Mouse (Mus musculus): ENCODE data around the gene Chst14. TPM values are rescaled to one million over a fixed set of nuclear protein-coding genes. Genes with fewer than 3 reads are reported as not detected.
A peak's percentile ranks its signal among the peaks of the same experiment; 100 is the strongest.

Gene Chst14
- total and polyA plus RNA-seq, 3 experiments = 4.7 to 8.4 (median 5.1) TPM

- Histone ChIP-seq H3K9ac (ENCODE audit: insufficient read depth, low read depth) (peak within 1 kb of the TSS; percentile 82), H3K27ac (ENCODE audit: insufficient read depth, low read depth) (no peak within 1 kb of the TSS), H3K79me2 (replicated peaks; ENCODE audit: control insufficient read depth, extremely low read depth, insufficient read depth, poor library complexity, severe bottlenecking) (peaks cover 38% of the 10 kb centered on the region), H3K4me1 (ENCODE audit: control insufficient read depth in 1 of 2, insufficient read depth in 2 of 2) (peaks cover 8 to 56% of the 10 kb centered on the region in 2 experiments), H3K4me3 (replicated peaks in 1 of 3; ENCODE audit: low read depth in 2 of 3, low read length in 2 of 3, poor library complexity in 1 of 3) (peak within 1 kb of the TSS; percentile 44 to 92 (median 63)), H3K9me3 (replicated peaks; ENCODE audit: low read length) (no peaks in the 10 kb centered on the region), H3K4me2 (ENCODE audit: insufficient read depth, low read depth, poor library complexity, severe bottlenecking) (peak within 1 kb of the TSS; percentile 94), H3K27me3 (replicated peaks) (peaks cover 19% of the 10 kb centered on the region), H3K36me3 (replicated peaks in 1 of 2; ENCODE audit: control insufficient read depth in 1 of 2, insufficient read depth in 1 of 2, low read length in 1 of 2) (no peaks in the 10 kb centered on the region)
- dilution Hi-C loops (cut with MboI; ENCODE audit: extremely low pct_ligation_motif_present, extremely low pct_unique_long_range_greater_than_20kb, low sequenced_read_pairs) = no loop called here
- DNase-seq (ENCODE audit: extremely low read depth) = no peak
- TF ChIP-seq ZKSCAN1 (IDR thresholded peaks at IDR 0.05; ENCODE audit: borderline replicate concordance, low read depth, low read length) (peak; percentile 48; the same call in 1 of the 2 replicates), CTCF (conservative IDR thresholded peaks at IDR 0.05 in 1 of 2, IDR thresholded peaks at IDR 0.05 in 1 of 2; ENCODE audit: low read depth in 2 of 2, low read length in 2 of 2) (no peak)
- in situ Hi-C loops (cut with MboI; ENCODE audit: low pct_ligation_motif_present, low pct_unique_long_range_greater_than_20kb, low sequenced_read_pairs) = loop anchor here (10.0 to 25.0 kb wide), 4 partner anchors 75 to 413 kb away; partner anchors contain the start of gene Srp14
Observed at GRCm38 (mm10) chr2:118899981-118900825, 26.1 kb upstream of the Chst14 start, which contains the start of gene Bahd1. Bahd1 (plus strand) TSS chr2:118900377.

DNA sequence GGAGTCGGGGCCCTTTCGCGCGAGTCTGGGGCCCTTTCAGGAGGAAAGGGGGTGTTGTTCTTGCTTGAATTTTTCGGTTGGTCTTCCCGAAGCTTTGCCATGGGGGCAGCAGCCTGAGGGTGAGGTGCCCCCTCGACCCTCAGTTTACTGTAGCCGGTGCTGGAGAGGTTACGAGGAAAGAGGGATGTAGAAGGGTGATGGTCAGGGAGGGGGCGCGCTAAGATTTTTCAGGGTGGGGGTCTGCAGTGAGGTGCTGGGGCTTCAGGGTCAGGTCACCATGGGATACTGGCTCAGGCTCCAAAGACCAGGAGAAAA is 25.5 kb upstream of the Chst14 start:
- no peak overlapping the region for H3K27ac ChIP-seq (ENCODE audit: insufficient read depth, low read depth)
- dilution Hi-C loops (cut with MboI; ENCODE audit: extremely low pct_ligation_motif_present, extremely low pct_unique_long_range_greater_than_20kb, low sequenced_read_pairs) = no loop called here
- TF ChIP-seq IRF4 (IDR thresholded peaks at IDR 0.05; ENCODE audit: low read depth, low read length) = no peak
- TF ChIP-seq MYC (IDR thresholded peaks at IDR 0.05; ENCODE audit: low read depth, low read length) = 0 out of 2 replicates have a peak, but pooled peaks have one; percentile 34
- 0 out of 4 replicates have a peak, but pooled peaks of 1 of the 2 experiments have one; percentile 3 for TF ChIP-seq CTCF (conservative IDR thresholded peaks at IDR 0.05 in 1 of 2, IDR thresholded peaks at IDR 0.05 in 1 of 2; ENCODE audit: low read depth in 2 of 2, low read length in 2 of 2)
- peak; percentile 27; the same call in 1 of the 2 replicates for TF ChIP-seq NELFE (IDR thresholded peaks at IDR 0.05; ENCODE audit: low read depth, low read length)
- TF ChIP-seq RCOR1 (conservative IDR thresholded peaks at IDR 0.05; ENCODE audit: low read depth, low read length) = no peak
- 0 out of 2 replicates have a peak, but pooled peaks have one; percentile 13 for TF ChIP-seq MAX (IDR thresholded peaks at IDR 0.05; ENCODE audit: low read length)
- peak overlapping the region; percentile 82 for H3K9ac ChIP-seq (ENCODE audit: insufficient read depth, low read depth)
- in situ Hi-C loops (cut with MboI; ENCODE audit: low pct_ligation_motif_present, low pct_unique_long_range_greater_than_20kb, low sequenced_read_pairs) = no loop called here
- no peaks in the 10 kb centered on the region for H3K9me3 ChIP-seq (replicated peaks; ENCODE audit: low read length)
- no peak for DNase-seq (ENCODE audit: extremely low read depth)
- peak overlapping the region; percentile 44 to 63 (median 47) for H3K4me3 ChIP-seq (replicated peaks in 1 of 3; ENCODE audit: low read depth in 2 of 3, low read length in 2 of 3, poor library complexity in 1 of 3)
- H3K79me2 ChIP-seq (replicated peaks; ENCODE audit: control insufficient read depth, extremely low read depth, insufficient read depth, poor library complexity, severe bottlenecking) = peaks cover 40% of the 10 kb centered on the region
- no peaks in the 10 kb centered on the region for H3K36me3 ChIP-seq (replicated peaks in 1 of 2; ENCODE audit: control insufficient read depth in 1 of 2, insufficient read depth in 1 of 2, low read length in 1 of 2)
- H3K4me1 ChIP-seq (ENCODE audit: control insufficient read depth in 1 of 2, insufficient read depth in 2 of 2) = peaks cover 8 to 55% of the 10 kb centered on the region in 2 experiments
- peak overlapping the region; percentile 94 for H3K4me2 ChIP-seq (ENCODE audit: insufficient read depth, low read depth, poor library complexity, severe bottlenecking)
- H3K27me3 ChIP-seq (replicated peaks) = peaks cover 19% of the 10 kb centered on the region

DNA sequence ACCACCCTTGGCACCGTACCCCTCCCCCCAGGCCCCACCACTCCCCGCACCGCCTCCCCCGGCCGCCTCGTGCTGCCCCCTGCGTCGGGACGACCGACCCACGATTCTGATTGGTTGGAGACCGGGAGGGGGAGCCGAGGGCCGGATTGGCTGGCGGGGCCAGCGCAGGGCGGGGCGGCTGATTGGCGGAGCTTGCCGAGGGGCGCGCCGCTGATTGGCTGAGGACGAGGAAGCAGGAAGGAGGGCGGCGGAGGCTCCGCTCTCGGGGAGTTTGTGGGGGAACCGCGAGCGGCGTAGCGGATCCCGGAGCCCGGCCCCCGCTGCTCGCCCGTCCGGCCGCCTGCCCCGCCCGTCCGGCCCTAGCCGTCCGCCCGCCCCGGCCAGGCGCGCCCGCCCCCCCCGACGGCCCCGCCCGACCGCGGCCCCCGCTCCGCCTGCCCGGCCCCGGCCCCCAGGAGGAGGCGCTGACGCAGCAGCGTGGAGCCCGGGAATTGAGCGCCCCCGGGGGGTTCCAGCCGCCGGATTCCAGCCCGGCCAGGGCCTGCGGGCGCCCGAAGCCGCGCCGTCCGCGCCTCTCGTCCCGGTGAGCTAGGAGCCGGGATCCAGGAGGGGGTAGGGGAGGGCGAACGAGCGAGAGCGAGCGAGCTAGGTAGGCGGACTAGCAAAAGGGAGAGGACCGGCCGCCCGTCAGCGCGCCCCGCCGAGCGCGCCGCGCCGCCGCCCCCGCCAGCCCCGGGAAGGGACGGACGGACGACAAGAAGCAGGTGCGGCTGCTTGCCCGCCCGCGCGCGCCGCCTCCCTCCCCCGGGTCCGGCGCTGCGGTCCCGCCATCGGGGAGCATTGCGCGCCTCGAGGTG is 24.9 kb upstream of the Chst14 start:
- H3K27ac ChIP-seq (ENCODE audit: insufficient read depth, low read depth) = peak overlapping the region; percentile 98
- in situ Hi-C loops (cut with MboI; ENCODE audit: low pct_ligation_motif_present, low pct_unique_long_range_greater_than_20kb, low sequenced_read_pairs) (no loop called here), dilution Hi-C loops (cut with MboI; ENCODE audit: extremely low pct_ligation_motif_present, extremely low pct_unique_long_range_greater_than_20kb, low sequenced_read_pairs) (no loop called here)
- peaks cover 8 to 54% of the 10 kb centered on the region in 2 experiments for H3K4me1 ChIP-seq (ENCODE audit: control insufficient read depth in 1 of 2, insufficient read depth in 2 of 2)
- TF ChIP-seq NRF1 (IDR thresholded peaks at IDR 0.05; ENCODE audit: low read depth, low read length) (peak; percentile 24; the same call in 1 of the 2 replicates), ZC3H11A (IDR thresholded peaks at IDR 0.05; ENCODE audit: low read depth, low read length) (no peak), MAZ (IDR thresholded peaks at IDR 0.05; ENCODE audit: low read depth, low read length) (0 out of 2 replicates have a peak, but pooled peaks have one; percentile 59), PAX5 (IDR thresholded peaks at IDR 0.05; ENCODE audit: low read length) (no peak), MAX (IDR thresholded peaks at IDR 0.05; ENCODE audit: low read length) (no peak), CTCF (conservative IDR thresholded peaks at IDR 0.05 in 1 of 2, IDR thresholded peaks at IDR 0.05 in 1 of 2; ENCODE audit: low read depth in 2 of 2, low read length in 2 of 2) (peak in 1 of 2 experiments; percentile 23; a peak in 2 of 4 replicates), ELF1 (IDR thresholded peaks at IDR 0.05; ENCODE audit: low read depth, low read length) (peak; percentile 94), BHLHE40 (IDR thresholded peaks at IDR 0.05; ENCODE audit: low read depth, low read length) (peak; percentile 47; the same call in 1 of the 2 replicates), SIN3A (IDR thresholded peaks at IDR 0.05; ENCODE audit: low read length) (no peak), HCFC1 (IDR thresholded peaks at IDR 0.05; ENCODE audit: low read depth, low read length) (no peak; the same call in 1 of the 2 replicates), TCF12 (IDR thresholded peaks at IDR 0.05; ENCODE audit: low read depth, low read length) (0 out of 2 replicates have a peak, but pooled peaks have one; percentile 13), POLR2A (IDR thresholded peaks at IDR 0.05; ENCODE audit: low read depth, low read length) (peak; percentile 54), UBTF (IDR thresholded peaks at IDR 0.05; ENCODE audit: low read depth, low read length) (peak; percentile 74; the same call in 1 of the 2 replicates)
- peak overlapping the region; percentile 71 to 92 (median 87) for H3K4me3 ChIP-seq (replicated peaks in 1 of 3; ENCODE audit: low read depth in 2 of 3, low read length in 2 of 3, poor library complexity in 1 of 3)
- H3K79me2 ChIP-seq (replicated peaks; ENCODE audit: control insufficient read depth, extremely low read depth, insufficient read depth, poor library complexity, severe bottlenecking) = peaks cover 42% of the 10 kb centered on the region
- H3K36me3 ChIP-seq (replicated peaks in 1 of 2; ENCODE audit: control insufficient read depth in 1 of 2, insufficient read depth in 1 of 2, low read length in 1 of 2) = no peaks in the 10 kb centered on the region
- H3K4me2 ChIP-seq (ENCODE audit: insufficient read depth, low read depth, poor library complexity, severe bottlenecking) = peak overlapping the region; percentile 94
- peaks cover 19% of the 10 kb centered on the region for H3K27me3 ChIP-seq (replicated peaks)
- peak; percentile 93 for DNase-seq (ENCODE audit: extremely low read depth)
- H3K9me3 ChIP-seq (replicated peaks; ENCODE audit: low read length) = no peaks in the 10 kb centered on the region
- peak overlapping the region; percentile 87 for H3K9ac ChIP-seq (ENCODE audit: insufficient read depth, low read depth)

All from CH12.LX (cell line).